Mouse (Mus musculus): Measurements from ENCODE around the gene Muc5ac. TPM values are rescaled to one million over a fixed set of nuclear protein-coding genes. Genes with fewer than 3 reads are reported as not detected.

Muc5ac gene
- not detected for polyA plus RNA-seq (2012; fragmentation: generic; extraction: Trizol)

DNA sequence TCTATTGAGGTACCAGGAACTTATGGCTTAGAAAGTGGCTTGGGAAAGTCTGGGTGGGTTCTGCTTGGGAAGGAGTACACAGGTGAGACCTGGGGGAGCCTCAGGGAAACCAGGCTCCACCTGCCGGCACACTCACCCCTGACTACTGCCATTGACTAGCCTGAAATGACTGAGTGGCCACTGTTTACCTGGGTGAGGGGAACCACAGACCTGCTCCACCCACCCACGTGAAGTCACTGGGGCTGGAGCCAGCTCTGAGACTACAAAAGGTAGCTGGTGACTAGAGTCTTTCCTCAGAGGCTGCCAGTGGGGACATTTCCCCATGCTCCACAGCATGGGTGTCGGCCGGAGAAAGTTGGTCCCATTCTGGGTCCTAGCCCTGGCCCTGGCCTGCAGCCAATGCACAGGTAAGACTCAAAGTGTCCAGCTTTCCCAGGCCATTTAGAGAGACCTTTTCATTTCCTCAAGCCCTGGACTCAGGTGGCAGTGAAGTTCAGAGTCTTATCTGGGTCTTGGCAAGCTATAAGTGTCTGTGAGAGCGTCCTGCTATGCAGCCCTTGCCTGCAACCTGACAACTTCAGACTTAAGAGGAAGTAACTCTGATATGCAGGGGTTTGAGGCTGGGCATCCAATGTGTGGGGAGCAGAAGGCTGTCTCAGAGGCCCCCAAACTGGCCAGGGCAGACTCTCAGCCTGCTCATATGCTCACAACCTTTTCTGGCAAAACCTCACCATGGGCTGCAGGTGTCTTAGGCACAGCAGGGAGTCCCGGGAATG lies at the start of gene Muc5ac:
TSS of gene Muc5ac (plus strand) at position 296 of the 776 bp plus-strand sequence.

DNA sequence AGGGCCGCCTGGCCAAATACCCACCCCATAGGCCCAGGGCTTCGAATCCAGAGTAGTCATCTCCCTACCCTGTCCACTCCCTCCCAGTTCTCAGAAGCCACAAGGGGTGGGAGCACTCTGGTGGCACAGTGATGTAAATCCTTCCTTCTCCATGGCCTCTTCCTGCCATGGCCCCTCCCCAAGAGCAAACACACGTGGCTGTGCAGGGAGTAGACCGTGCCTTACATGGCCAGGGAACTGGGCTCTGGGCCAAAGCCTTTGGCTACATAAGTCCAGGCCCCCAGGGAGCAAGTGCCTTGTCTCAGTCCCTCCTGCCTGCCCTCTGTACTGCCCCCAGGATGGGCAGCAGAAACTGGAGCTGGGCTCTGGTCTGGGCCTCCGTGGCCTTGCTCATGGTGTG lies 50.0 kb downstream of the Muc5ac start, which contains the start of gene Muc5b:
TSS of gene Muc5b (plus strand) at position 292 of the 400 bp plus-strand sequence.

Other genes with a start within 250 kb of the Muc5ac start
- 10 to 100 TPM; 21.6 to 42.3 TPM for gene Chid1, start 249.1 kb upstream of the Muc5ac start, polyA plus RNA-seq (2012; fragmentation: generic; extraction: Trizol)
- 10 to 100 TPM; 41.6 to 67.1 TPM for gene Ap2a2, start 226.8 kb upstream of the Muc5ac start, polyA plus RNA-seq (2012; fragmentation: generic; extraction: Trizol)
- under 1 TPM; 0.02 to 0.94 TPM for gene Muc6, start 133.7 kb upstream of the Muc5ac start, polyA plus RNA-seq (2012; fragmentation: generic; extraction: Trizol)
- gene Muc2, start 98.6 kb upstream of the Muc5ac start, polyA plus RNA-seq (2012; fragmentation: generic; extraction: Trizol) = under 1 TPM in 1 of 2 experiments, not detected in 1; 0.07 TPM
- gene Muc5b, start 50.1 kb downstream of the Muc5ac start, polyA plus RNA-seq (2012; fragmentation: generic; extraction: Trizol) = under 1 TPM in 1 of 2 experiments, not detected in 1; 0.01 TPM
- gene Tollip, start 129.5 kb downstream of the Muc5ac start, polyA plus RNA-seq (2012; fragmentation: generic; extraction: Trizol) = 10 to 100 TPM in 1 of 2 experiments, 1 to 10 TPM in 1; 5.5 to 23.0 TPM
- under 1 TPM; 0.02 to 0.21 TPM for gene Brsk2, start 160.8 kb downstream of the Muc5ac start, polyA plus RNA-seq (2012; fragmentation: generic; extraction: Trizol)